Mouse (Mus musculus) megakaryocyte, embryonic 14.5 days (primary cell): ENCODE data around the gene Slc8b1. TPM values are rescaled to one million over a fixed set of nuclear protein-coding genes. Genes with fewer than 3 reads are reported as not detected.

Experiments used
- H3K27me3 ChIP-seq: replicated peaks from 2 replicates; pipeline ENCODE3; 2012; ENCODE audit warnings: inconsistent platforms
- H3K36me3 ChIP-seq: replicated peaks from 2 replicates; pipeline ENCODE3; 2012; ENCODE audit warnings: low read length, inconsistent platforms, mixed read lengths
- H3K4me1 ChIP-seq: 2 replicates; pipeline ENCODE4 v1.6.1; 2012; ENCODE audit warnings: inconsistent platforms
- H3K4me3 ChIP-seq: replicated peaks from 2 replicates; pipeline ENCODE3; 2012; ENCODE audit warnings: moderate library complexity, mild to moderate bottlenecking, inconsistent platforms
- H3K9me3 ChIP-seq: 2 replicates; pipeline ENCODE4 v1.6.1; 2012; ENCODE audit warnings: inconsistent platforms
- FLI1 ChIP-seq: IDR thresholded peaks from 2 replicates; pipeline ENCODE4 v1.6.1; 2012; ENCODE audit warnings: low read length, inconsistent platforms, mixed read lengths
- GATA1 ChIP-seq: IDR thresholded peaks from 3 replicates; pipeline ENCODE4 v1.6.1; 2012; ENCODE audit warnings: mixed read lengths, low read length, inconsistent platforms, borderline replicate concordance
- polyA plus RNA-seq: library from polyadenylated mRNA; stranded (reverse); fragments of >175 nt; gene quantifications from 2 replicates; pipeline ENCODE4 v1.2.3, GENCODE M21; 2012; ENCODE audit warnings: low replicate concordance; ENCODE audit not compliant: insufficient read depth

Gene Slc8b1
- polyA plus RNA-seq, 1 experiment: 5.3 TPM

- H3K4me1 ChIP-seq: peaks cover 64% of the 10 kb centered on the region
- H3K4me3 ChIP-seq: no peak overlapping the region
- peaks cover 10% of the 10 kb centered on the region for H3K27me3 ChIP-seq
- TF ChIP-seq FLI1 (no peak), GATA1 (no peak)
- H3K36me3 ChIP-seq: peaks cover 39% of the 10 kb centered on the region
- H3K9me3 ChIP-seq: no peaks in the 10 kb centered on the region
These were observed 54.4 kb downstream of the Slc8b1 start for GRCm38 (mm10) chr5:120565171-120565905.

DNA sequence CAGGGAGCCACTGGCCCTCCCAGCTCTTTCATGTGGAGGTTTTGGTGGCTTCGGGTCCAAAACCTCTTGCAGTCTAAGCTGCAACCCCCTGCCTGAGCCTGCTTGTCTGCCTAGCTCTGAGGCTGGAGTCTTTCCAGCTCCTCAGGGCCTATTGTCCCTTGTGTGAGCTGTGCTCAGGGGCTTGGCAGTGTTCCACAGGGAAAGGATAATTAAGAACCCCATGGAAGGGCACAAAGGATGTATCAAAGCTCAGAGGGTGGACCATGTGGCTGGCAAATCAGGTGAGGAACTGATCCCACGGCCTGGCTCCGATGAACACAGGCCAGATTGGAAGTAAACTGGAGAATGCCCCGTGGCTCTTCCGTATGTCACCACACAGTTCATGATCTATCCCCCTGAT is 55.1 kb downstream of the Slc8b1 start:
- Histone ChIP-seq H3K9me3 (no peaks in the 10 kb centered on the region), H3K4me1 (peaks cover 64% of the 10 kb centered on the region), H3K27me3 (peaks cover 8% of the 10 kb centered on the region), H3K4me3 (no peak overlapping the region), H3K36me3 (peaks cover 42% of the 10 kb centered on the region)
- TF ChIP-seq GATA1 (no peak), FLI1 (no peak)

GRCm38 (mm10) chr5:120566681-120567252 is 55.8 kb downstream of the Slc8b1 start:
- Histone ChIP-seq H3K36me3 (peaks cover 44% of the 10 kb centered on the region), H3K27me3 (peaks cover 8% of the 10 kb centered on the region), H3K4me1 (peaks cover 68% of the 10 kb centered on the region), H3K4me3 (no peak overlapping the region), H3K9me3 (no peaks in the 10 kb centered on the region)
- TF ChIP-seq GATA1 (no peak), FLI1 (no peak)

GRCm38 (mm10) chr5:120567253-120567701 is 56.3 kb downstream of the Slc8b1 start:
- H3K27me3 ChIP-seq: peaks cover 8% of the 10 kb centered on the region
- H3K9me3 ChIP-seq: no peaks in the 10 kb centered on the region
- H3K4me1 ChIP-seq: peaks cover 63% of the 10 kb centered on the region
- peaks cover 44% of the 10 kb centered on the region for H3K36me3 ChIP-seq
- TF ChIP-seq FLI1: no peak
- TF ChIP-seq GATA1: no peak
- H3K4me3 ChIP-seq: no peak overlapping the region

DNA sequence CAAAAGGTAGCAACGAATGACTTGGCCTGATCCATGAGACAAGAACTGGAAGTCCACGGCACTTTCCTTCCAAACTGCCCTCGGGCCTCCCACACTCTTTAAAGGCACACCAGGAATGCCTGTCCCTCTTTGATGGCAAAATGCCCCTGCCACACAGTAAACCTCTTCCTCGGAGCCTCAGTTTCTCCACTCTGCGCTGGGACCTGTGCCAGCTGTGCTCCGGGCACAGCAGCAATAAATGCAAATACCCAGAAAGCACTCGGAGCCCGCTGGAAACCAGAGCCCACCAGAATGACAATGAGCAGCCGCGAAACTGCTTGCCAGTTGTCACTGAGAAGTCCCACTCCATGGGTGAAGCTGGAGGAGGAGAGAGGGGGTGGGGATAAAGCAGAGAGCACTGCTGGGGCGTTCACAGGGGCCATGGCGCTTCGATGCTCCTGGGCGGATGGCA is 56.8 kb downstream of the Slc8b1 start:
- H3K4me1 ChIP-seq: peaks cover 60% of the 10 kb centered on the region

GRCm38 (mm10) chr5:120568336-120568768 is 57.4 kb downstream of the Slc8b1 start:
- Histone ChIP-seq H3K27me3 (peaks cover 8% of the 10 kb centered on the region), H3K4me3 (no peak overlapping the region), H3K9me3 (no peaks in the 10 kb centered on the region), H3K4me1 (peaks cover 58% of the 10 kb centered on the region), H3K36me3 (peaks cover 50% of the 10 kb centered on the region)
- no peak for TF ChIP-seq FLI1
- TF ChIP-seq GATA1: no peak

More for the DNA sequence above, 56.8 kb downstream of the Slc8b1 start:
- Histone ChIP-seq H3K27me3 (peaks cover 8% of the 10 kb centered on the region), H3K4me3 (no peak overlapping the region), H3K9me3 (no peaks in the 10 kb centered on the region), H3K36me3 (peaks cover 45% of the 10 kb centered on the region)
- no peak for TF ChIP-seq FLI1
- TF ChIP-seq GATA1: no peak

DNA sequence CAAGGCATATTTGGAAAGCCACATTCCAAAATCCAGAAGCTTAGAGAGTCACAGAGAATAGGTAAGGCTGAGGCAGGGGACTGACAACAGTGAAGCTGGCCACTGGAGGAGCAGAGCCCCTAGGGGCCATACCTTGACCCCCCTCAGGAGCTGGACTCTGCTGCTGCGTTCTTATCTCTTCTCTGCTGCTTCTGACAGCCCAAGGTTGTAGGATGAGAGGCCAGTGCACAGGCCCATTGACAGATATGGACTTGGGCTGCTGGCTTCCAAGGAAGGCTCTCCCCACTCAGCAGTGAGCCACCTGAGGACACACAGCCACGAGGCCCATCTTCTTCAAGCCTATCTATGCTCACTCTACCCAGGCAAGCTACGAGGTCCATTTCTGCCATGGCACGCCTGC is 58.0 kb downstream of the Slc8b1 start:
- no peak overlapping the region for H3K4me3 ChIP-seq
- TF ChIP-seq GATA1 (no peak), FLI1 (no peak)
- H3K4me1 ChIP-seq: peaks cover 54% of the 10 kb centered on the region
- H3K9me3 ChIP-seq: no peaks in the 10 kb centered on the region
- H3K27me3 ChIP-seq: peaks cover 8% of the 10 kb centered on the region
- H3K36me3 ChIP-seq: peaks cover 52% of the 10 kb centered on the region

DNA sequence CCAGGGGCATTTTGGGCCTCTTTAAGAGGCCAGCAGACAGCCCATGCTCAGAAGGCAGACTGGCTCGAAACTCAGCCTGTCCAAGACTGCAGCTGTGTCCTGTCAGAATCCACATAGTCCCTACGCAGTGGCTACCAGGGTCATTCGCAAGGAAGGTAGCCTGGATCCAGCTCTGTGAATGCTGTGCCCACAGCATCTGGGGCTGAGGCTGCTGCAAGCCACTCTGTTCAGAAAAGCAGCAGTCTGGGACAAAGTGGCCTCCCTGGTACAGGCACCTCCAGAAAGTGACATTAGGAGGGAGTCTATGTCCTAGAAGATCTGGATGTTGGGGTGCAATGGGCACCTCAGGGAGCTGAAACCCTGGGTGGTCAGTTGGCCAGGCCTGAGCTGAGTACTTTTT is 58.8 kb downstream of the Slc8b1 start:
- Histone ChIP-seq H3K36me3 (peaks cover 60% of the 10 kb centered on the region), H3K9me3 (no peaks in the 10 kb centered on the region), H3K4me1 (peaks cover 61% of the 10 kb centered on the region), H3K27me3 (peaks cover 8% of the 10 kb centered on the region), H3K4me3 (no peak overlapping the region)
- no peak for TF ChIP-seq FLI1
- TF ChIP-seq GATA1: no peak

GRCm38 (mm10) chr5:120570289-120570897 is 59.4 kb downstream of the Slc8b1 start:
- H3K36me3 ChIP-seq: peaks cover 64% of the 10 kb centered on the region
- H3K4me3 ChIP-seq: no peak overlapping the region
- H3K27me3 ChIP-seq: peaks cover 8% of the 10 kb centered on the region
- no peaks in the 10 kb centered on the region for H3K9me3 ChIP-seq
- TF ChIP-seq GATA1 (no peak), FLI1 (no peak)
- peaks cover 66% of the 10 kb centered on the region for H3K4me1 ChIP-seq

DNA sequence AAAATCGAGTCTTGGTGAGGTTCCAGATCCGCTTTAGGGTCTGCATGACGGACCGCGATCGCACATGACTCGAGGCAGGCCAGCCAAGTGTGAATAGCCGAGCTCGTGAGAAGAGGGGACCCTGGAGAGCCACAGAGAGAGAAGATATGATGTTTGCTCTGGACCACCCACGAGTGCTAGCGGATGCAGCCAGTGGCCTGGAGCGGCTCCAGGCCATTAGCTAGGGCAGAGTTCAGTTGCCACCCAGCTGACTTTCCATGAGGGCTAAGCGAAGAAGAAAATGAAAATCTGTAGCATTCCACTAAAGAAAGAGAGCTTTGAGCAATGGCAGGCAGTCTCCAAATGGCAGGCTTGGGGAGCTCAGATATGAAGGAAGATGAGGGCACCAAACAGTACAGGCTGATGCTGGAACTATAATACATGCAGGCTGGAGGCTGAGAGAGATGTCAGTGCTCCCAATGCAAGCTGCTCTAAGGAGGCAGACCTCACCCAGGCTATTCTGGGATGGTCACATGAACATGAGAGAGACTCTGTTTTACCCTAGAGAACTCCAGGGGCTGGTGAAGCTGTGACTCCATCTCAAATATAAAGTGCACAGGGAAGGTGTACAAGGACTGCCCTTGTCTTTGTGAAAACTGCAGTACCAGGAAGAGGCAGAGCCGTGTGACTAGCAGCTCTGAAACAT is 60.2 kb downstream of the Slc8b1 start:
- Histone ChIP-seq H3K36me3 (peaks cover 58% of the 10 kb centered on the region), H3K27me3 (peaks cover 6% of the 10 kb centered on the region), H3K4me1 (peaks cover 63% of the 10 kb centered on the region), H3K9me3 (no peaks in the 10 kb centered on the region), H3K4me3 (no peak overlapping the region)
- TF ChIP-seq GATA1: no peak
- no peak for TF ChIP-seq FLI1
